Mouse (Mus musculus): ENCODE data around the gene Slc35b4.

GRCm38 (mm10) chr6:34179007-34179406 lies 2.1 kb upstream of the Slc35b4 start:
- TF ChIP-seq CTCF (IDR thresholded peaks at IDR 0.05; ENCODE audit: borderline replicate concordance, extremely low read depth, insufficient read depth, insufficient read length) (no peak), POLR2A (IDR thresholded peaks at IDR 0.05; ENCODE audit: borderline replicate concordance, extremely low read depth, insufficient read depth, insufficient read length, poor library complexity, severe bottlenecking) (no peak)

Measured in brain, embryonic 14.5 days (tissue).